Mouse (Mus musculus) regulatory T cell (primary cell): ENCODE data around the gene Zkscan16.

ENCODE experiments used
- in situ Hi-C: fragments of 300-600 bp; cut with MboI, MseI; formaldehyde crosslinking; loops from one replicate; pipeline ENCODE4 v1.15.1; 2025; ENCODE audit warnings: high pct_unique_total_duplicates

The Zkscan16 gene

GRCm38 (mm10) chr4:58943420-58944205 lies at the start of gene Zkscan16:
Zkscan16 (plus strand) TSS chr4:58943628.
- in situ Hi-C loops, result no loop called here

- in situ Hi-C loops, result no loop called here
These were observed 49.0 kb upstream of the Zkscan16 start for GRCm38 (mm10) chr4:58894399-58894798.

GRCm38 (mm10) chr4:58897436-58897835 lies 46.0 kb upstream of the Zkscan16 start:
- in situ Hi-C loops, result no loop called here

DNA sequence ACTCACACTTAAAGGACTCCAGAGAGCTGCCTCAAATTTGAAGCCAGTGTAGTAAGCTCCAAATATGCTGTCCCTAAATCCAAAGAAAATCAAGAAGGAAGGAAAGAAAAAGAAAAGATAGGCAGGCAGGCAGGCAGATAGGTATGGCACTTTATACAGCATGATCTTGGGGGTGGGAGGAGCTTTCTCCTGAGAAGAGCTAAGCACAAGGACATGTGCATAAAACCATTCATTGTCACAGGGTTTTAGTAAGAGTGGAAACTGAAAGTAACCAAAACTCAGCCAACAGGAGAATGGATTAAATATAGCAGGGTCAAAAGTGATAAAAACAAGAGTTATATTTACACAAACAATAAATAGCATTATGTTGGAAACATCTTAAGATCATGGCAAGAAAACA lies 45.1 kb upstream of the Zkscan16 start:
- in situ Hi-C loops, result no loop called here

GRCm38 (mm10) chr4:58907453-58907852 lies 36.0 kb upstream of the Zkscan16 start:
- in situ Hi-C loops, result no loop called here

GRCm38 (mm10) chr4:58910175-58911068 lies 33.0 kb upstream of the Zkscan16 start:
- in situ Hi-C loops, result no loop called here

DNA sequence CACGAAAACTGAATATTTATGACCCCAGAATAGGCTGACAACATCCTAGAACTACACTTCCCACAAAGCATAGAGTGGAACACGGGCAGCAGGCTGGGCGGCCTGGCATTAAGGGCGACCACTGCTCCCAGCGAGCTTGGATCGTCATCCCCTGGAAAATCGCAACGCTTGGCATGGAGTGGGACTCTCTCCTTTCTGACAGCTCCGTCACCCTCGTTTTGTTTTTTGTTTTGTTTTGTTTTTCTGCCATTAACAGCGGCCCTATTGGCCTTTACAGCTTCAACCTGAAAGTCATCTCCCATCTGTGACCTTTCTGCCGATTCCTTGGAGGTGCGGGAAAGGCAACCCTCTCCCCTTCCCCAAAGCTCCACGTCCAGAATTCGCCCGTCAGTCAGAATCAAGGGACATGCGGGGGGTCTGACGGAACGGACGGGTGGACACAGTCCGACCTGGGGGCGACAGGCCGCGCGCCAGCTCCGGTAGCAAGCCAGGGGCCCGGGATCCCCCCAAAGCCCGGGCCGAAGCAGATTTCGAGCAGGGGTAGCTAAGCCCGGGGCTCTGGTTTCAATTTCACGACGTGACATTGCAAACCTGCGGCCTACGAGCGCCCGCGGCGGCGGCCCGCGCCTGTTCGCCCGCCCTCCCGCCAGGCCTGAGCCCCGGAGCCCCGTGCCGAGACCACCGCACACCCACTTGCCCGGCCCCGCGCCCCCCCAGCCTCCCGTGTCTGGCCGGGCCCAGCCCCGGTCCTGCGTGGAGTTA lies 32.2 kb upstream of the Zkscan16 start:
- in situ Hi-C loops, result no loop called here

DNA sequence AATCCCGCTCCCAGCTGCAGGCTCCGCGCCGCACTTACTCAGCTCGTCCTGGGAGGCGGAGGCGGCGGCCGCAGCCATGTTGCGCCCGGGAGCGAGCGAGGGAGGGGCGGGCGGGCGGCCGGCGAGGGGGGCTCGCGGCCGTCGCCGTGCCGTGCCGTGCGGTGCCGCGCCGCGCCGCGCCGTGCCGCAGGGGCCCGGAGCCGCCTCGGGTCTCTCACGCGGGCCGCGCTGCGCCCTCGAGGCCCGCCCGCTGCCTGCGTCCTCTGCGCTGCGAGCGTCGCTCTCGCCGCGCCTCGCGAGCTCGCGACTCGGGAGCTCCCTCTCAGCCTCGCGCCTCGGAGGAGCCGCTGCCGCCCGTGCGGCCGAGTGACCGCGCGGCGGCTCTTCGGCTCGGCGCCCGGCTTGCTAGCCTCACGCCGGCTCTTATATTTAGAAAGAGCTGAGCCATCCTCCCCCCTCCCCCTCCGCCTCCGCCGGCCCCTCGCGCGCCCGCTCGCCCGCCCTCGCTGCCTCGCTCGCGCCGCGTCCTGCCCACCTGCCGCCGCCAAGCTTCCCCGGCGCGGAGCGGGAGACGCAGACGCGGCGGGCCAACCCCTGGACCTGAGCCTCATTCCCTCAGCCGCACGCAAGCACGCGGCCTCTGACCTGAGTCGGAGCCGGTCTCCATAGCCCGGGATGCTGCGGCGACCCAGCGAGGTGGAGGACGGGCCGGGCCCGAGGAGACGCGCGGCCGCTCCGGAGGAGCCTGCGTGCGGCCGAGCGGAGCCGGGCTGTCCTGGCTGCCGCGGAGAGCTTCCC lies 31.4 kb upstream of the Zkscan16 start:
- in situ Hi-C loops, result no loop called here

DNA sequence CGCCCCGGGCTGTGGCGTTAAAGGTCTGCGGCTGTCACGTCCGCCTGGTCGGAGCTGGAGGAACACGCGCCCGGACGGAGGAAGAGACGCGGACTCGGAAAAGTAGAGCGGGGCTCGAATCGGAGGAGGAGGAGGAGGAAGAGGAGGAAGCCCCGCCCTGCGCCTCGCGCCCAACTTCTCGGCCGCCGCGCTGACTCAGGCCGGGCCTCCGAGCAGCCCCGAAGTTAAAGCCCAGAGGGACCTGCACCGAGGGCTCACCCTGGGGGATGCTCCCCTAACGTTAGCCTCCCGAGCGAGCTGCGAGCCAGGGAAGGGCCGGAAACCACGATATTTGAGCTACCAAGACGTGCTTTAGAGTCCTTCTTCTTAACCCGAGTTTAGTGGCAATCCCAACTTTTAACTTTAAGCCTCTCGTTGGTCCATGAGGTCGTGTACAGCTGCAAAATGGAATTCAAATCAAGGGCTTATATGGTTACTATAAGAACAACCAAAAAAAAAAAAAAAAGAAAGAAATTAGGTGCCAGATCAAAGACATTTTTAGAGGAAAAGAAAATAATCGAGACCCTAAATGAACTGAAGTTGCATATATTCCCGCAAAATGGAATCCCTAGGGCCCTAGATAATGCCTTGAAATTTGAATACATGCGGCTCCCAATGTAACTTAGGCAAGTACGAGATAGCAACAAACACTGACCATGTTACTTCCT lies 30.6 kb upstream of the Zkscan16 start, which contains the start of gene Ecpas:
Gene Ecpas, minus strand, starts transcription at position 121 of the 707 bp plus-strand sequence.
- in situ Hi-C loops, result no loop called here

DNA sequence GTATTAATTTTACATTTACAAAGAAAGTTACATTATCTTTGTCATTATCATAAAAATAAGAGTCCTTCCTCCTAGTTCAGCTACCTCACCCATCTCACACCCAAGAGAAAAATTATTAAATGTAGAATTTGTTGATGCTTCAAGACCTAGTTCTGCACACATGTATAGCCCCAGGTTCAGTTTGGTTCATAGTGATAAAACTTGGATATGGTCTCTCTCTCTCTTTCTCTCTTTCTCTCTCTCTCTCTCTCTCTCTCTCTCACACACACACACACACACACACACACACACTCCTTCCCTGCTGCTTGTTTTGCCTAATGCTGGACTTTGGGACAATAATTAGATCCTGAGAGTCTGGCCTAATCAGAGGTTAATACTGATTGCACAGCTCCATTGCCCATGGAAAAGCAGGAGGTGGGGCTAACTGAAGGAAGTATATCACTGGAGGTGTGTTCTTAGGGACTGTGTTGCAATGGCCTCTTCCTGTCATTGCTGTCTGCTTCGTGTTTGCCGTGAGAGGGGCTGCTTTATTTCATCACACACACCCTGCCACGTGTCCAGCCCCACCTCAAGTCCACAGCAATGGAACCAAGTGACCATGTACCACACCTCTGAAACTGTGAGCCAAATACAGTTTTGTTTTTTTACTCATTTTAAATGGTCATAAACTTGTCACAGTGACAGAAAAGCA lies 29.9 kb upstream of the Zkscan16 start:
- in situ Hi-C loops, result no loop called here

- in situ Hi-C loops, result no loop called here
These were observed 28.2 kb upstream of the Zkscan16 start for GRCm38 (mm10) chr4:58915081-58915826.

DNA sequence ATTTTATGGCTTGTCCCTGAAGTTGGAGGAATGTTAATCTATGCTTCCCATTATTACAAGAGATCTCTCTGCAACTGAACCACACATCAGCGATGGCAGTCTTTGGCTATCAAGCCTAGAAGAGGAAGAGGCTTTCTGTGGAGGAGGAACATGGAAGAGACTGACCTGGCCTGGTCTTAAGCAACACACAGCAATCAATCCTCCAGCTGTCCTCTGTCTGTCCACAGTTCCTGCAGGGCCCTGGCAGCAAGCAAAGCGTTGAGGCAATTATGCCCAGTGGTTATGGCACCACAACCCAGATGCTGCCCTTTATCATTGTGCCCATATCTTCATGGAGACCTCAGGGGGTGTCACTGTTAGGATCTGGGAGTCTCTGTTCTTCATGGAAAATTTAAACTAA lies 19.5 kb upstream of the Zkscan16 start:
- in situ Hi-C loops, result no loop called here

GRCm38 (mm10) chr4:58925664-58926063 lies 17.8 kb upstream of the Zkscan16 start:
- in situ Hi-C loops, result no loop called here

GRCm38 (mm10) chr4:58926120-58926519 lies 17.3 kb upstream of the Zkscan16 start:
- in situ Hi-C loops, result no loop called here

DNA sequence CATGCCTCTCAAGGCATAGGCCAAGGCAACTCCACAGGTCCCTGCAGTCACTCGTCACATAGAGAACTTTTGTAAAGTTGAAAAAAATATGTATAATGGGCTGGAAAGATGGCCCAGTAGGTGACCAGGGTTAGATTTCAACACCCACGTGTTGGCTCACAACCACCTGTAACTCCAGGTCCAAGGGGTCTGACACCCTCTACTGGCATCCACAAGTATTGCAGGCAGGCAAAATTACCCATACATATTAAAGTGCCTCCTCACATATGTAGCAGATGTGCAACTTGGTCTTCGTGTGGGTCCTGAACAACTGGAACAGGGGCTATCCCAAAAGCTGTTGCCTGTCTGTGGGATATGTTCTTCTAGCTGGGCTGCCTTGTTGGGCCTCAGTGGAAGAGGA lies 15.8 kb upstream of the Zkscan16 start:
- in situ Hi-C loops, result no loop called here

GRCm38 (mm10) chr4:58932541-58932940 lies 10.9 kb upstream of the Zkscan16 start:
- in situ Hi-C loops, result no loop called here

DNA sequence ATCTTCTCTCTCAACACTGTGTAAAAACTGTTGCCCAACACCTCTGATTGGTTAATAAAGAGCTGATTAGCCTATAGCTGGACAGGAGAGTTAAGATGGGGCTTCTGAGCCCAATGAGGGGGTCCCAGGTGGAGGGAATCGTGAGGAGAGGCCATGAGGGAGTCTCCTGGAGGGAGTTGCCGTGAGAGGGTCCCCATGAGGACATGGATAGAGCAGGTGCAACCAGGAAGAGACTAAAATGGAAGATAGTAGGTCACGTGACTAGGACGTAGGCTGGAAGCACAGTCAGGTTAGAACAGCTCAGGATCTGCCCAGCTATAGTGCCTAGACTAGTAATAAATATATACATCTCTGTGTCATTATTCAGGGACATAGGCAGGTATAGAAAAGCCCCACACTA lies 9.1 kb upstream of the Zkscan16 start:
- in situ Hi-C loops, result no loop called here

DNA sequence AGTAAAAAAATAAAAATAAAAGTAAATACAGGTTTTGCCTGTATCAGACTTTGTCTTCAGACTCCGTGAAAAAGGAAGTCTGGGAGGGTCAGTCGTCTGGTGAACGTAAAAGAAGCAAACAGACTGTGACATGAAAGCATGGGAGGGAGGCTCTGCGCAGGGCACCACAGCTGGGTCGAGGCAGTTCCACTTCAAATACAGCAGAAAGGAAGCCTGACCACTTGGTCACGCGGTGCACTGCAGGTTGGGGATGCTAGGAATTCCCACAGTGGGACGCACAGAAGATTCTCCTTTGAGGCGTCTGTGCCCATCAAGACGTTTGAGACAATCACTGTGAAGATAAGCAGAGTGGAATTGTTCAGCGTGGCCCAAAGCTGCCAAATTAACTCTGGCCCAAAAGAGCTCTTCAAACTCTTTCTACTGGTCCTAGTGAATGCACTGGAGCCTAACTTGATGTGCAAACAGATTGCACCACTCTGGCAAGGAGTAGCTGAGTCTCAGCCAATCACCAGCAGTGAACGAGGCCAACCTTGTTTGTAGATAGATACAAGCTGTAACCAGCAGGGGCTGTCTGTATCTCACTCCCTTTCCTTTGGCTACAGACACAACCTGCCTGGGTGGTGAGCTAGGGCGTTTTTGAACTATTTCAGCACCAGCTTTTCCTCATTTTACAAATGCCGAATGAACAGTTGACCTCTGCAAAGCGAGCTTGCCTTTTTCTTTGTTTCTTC lies 8.5 kb upstream of the Zkscan16 start:
- in situ Hi-C loops, result no loop called here
